Mouse (Mus musculus): Measurements from ENCODE around the gene Rhno1. TPM values are rescaled to one million over a fixed set of nuclear protein-coding genes. Genes with fewer than 3 reads are reported as not detected.

Rhno1 gene
- polyA plus RNA-seq, 1 experiment from 2014 or later = 144 TPM

GRCm38 (mm10) chr6:128314796-128315195 lies 47.9 kb downstream of the Rhno1 start:
- Histone ChIP-seq H3K27ac (ENCODE audit: low read depth) (no peak overlapping the region), H3K36me3 (ENCODE audit: insufficient read depth) (no peaks in the 10 kb centered on the region), H3K4me1 (ENCODE audit: insufficient read depth) (no peaks in the 10 kb centered on the region), H3K9ac (no peak overlapping the region), H3K27me3 (ENCODE audit: insufficient read depth, low read length) (no peaks in the 10 kb centered on the region), H3K4me3 (ENCODE audit: low read depth, low read length) (no peak overlapping the region), H3K9me3 (ENCODE audit: low read depth, low read length) (no peaks in the 10 kb centered on the region), H3K4me2 (no peak overlapping the region)
- DNase-seq (no peak), ATAC-seq (ENCODE audit: insufficient read depth) (no peak)
- no peak for TF ChIP-seq CTCF (IDR thresholded peaks at IDR 0.05; ENCODE audit: low read depth)
- 89% methylated on average over 6 of the region's 6 CpGs for WGBS

GRCm38 (mm10) chr6:128308311-128308710 lies 54.4 kb downstream of the Rhno1 start:
- H3K4me2 ChIP-seq = no peak overlapping the region
- H3K36me3 ChIP-seq (ENCODE audit: insufficient read depth) = no peaks in the 10 kb centered on the region
- peak; percentile 94 for DNase-seq
- H3K9ac ChIP-seq = no peak overlapping the region
- 29% methylated on average over 4 of the region's 4 CpGs for WGBS
- peak; percentile 93 for TF ChIP-seq CTCF (IDR thresholded peaks at IDR 0.05; ENCODE audit: low read depth)
- H3K4me3 ChIP-seq (ENCODE audit: low read depth, low read length) = no peak overlapping the region
- H3K27me3 ChIP-seq (ENCODE audit: insufficient read depth, low read length) = no peaks in the 10 kb centered on the region
- no peaks in the 10 kb centered on the region for H3K4me1 ChIP-seq (ENCODE audit: insufficient read depth)
- peak; percentile 81; the same call in 1 of the 2 replicates for ATAC-seq (ENCODE audit: insufficient read depth)
- no peak overlapping the region for H3K27ac ChIP-seq (ENCODE audit: low read depth)
- H3K9me3 ChIP-seq (ENCODE audit: low read depth, low read length) = no peaks in the 10 kb centered on the region

Other genes with a start within 250 kb of the Rhno1 start
- 118 and 121 TPM in 2 replicates for gene Tspan9, start 219.3 kb downstream of the Rhno1 start, polyA plus RNA-seq (2014; fragmentation: Nextera tagmentation; extraction: Ambion mirVana)
- gene Tead4, start 62.1 kb downstream of the Rhno1 start, polyA plus RNA-seq (2014; fragmentation: Nextera tagmentation; extraction: Ambion mirVana) = 3.3 and 4.1 TPM in 2 replicates
- gene Tulp3, start 7.1 kb downstream of the Rhno1 start, polyA plus RNA-seq (2014; fragmentation: Nextera tagmentation; extraction: Ambion mirVana) = 22.0 and 23.1 TPM in 2 replicates
- gene Foxm1, start 56 bp upstream of the Rhno1 start, polyA plus RNA-seq (2014; fragmentation: Nextera tagmentation; extraction: Ambion mirVana) = 55.0 and 56.7 TPM in 2 replicates
- gene Tex52, start 12.5 kb upstream of the Rhno1 start, polyA plus RNA-seq (2014; fragmentation: Nextera tagmentation; extraction: Ambion mirVana) = 0.21 and 0.35 TPM in 2 replicates
- not detected in 2 replicates for gene Gm44596, start 12.6 kb upstream of the Rhno1 start, polyA plus RNA-seq (2014; fragmentation: Nextera tagmentation; extraction: Ambion mirVana)
- gene Nrip2, start 36.4 kb upstream of the Rhno1 start, polyA plus RNA-seq (2014; fragmentation: Nextera tagmentation; extraction: Ambion mirVana) = 3.4 and 4.3 TPM in 2 replicates
- 32.6 and 41.4 TPM in 2 replicates for gene Itfg2, start 62.0 kb upstream of the Rhno1 start, polyA plus RNA-seq (2014; fragmentation: Nextera tagmentation; extraction: Ambion mirVana)
- gene Fkbp4, start 75.8 kb upstream of the Rhno1 start, polyA plus RNA-seq (2014; fragmentation: Nextera tagmentation; extraction: Ambion mirVana) = 434 and 450 TPM in 2 replicates
- gene Pzp, start 163.8 kb upstream of the Rhno1 start, polyA plus RNA-seq (2014; fragmentation: Nextera tagmentation; extraction: Ambion mirVana) = 0.04 and 0.18 TPM in 2 replicates
- 0.64 and 1.4 TPM in 2 replicates for gene A2ml1, start 218.7 kb upstream of the Rhno1 start, polyA plus RNA-seq (2014; fragmentation: Nextera tagmentation; extraction: Ambion mirVana)

Measured in lung, embryonic 14.5 days (tissue).